ENCODE assay signal across 1 mouse cellular context in the genomic region with DNA sequence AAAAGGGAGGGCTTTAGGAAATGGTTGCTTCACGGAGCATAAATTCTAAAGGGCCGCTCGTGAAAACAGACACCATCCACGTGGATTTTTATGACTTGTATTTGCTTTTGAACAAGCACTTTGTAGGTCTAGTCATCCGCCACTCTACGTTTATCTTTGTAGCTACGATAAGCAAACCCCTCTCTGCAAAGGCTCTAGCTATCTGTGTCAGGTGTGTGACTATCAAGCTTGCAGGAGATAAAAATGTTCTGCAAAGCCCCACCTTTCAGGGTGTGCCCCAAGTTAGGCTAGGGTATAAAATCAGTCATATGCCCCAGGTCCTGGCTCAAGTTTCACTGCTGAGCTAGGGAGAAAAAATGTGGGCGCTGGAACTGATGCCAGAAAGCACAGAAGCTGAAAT.
A peak's percentile ranks its signal among the peaks of the same experiment; 100 is the strongest.
TF ChIP-seq lines count a peak whose summit lies in the region.

No protein-coding gene starts in this region.

TF ChIP-seq in MEL, 35 proteins besides CTCF, POLR2A, EP300 and RAD21 (continued from another document):
- TF ChIP-seq MAZ (IDR thresholded peaks at IDR 0.05; ENCODE audit: low read depth, low read length) (peak; percentile 60; the same call in 1 of the 2 replicates), HCFC1 (IDR thresholded peaks at IDR 0.05; ENCODE audit: low read depth, low read length) (peak; percentile 39; the same call in 1 of the 2 replicates), KAT2A (conservative IDR thresholded peaks at IDR 0.05; ENCODE audit: low read depth, low read length) (no peak), E2F4 (IDR thresholded peaks at IDR 0.05; ENCODE audit: borderline replicate concordance, low read depth, low read length) (no peak), POLR2AphosphoS2 (IDR thresholded peaks at IDR 0.05; ENCODE audit: low read length) (no peak), BHLHE40 (IDR thresholded peaks at IDR 0.05; ENCODE audit: borderline replicate concordance, low read depth, low read length) (peak; percentile 50; the same call in 1 of the 2 replicates), SMC3 (IDR thresholded peaks at IDR 0.05; ENCODE audit: low read depth, low read length) (no peak), MYC (IDR thresholded peaks at IDR 0.05; ENCODE audit: low read depth, low read length) (0 out of 2 replicates have a peak, but pooled peaks have one; percentile 24), USF2 (IDR thresholded peaks at IDR 0.05; ENCODE audit: borderline replicate concordance in 1 of 2, insufficient read depth in 1 of 2, low read depth in 1 of 2, low read length in 2 of 2) (no peak)
